Mouse (Mus musculus) embryonic fibroblast, embryonic 13.5 days (primary cell): Measurements from ENCODE around the gene Nek6.

Experiments
- CTCF ChIP-seq: IDR thresholded peaks from 2 replicates; pipeline ENCODE4 v1.5.1; 2011; ENCODE audit warnings: mild to moderate bottlenecking, control low read depth, low read length, moderate library complexity, borderline replicate concordance; ENCODE audit not compliant: insufficient read depth
- POLR2A ChIP-seq: IDR thresholded peaks from 2 replicates; pipeline ENCODE4 v1.6.1; 2011; ENCODE audit warnings: low read depth, mild to moderate bottlenecking, control low read depth, low read length, moderate library complexity

DNA sequence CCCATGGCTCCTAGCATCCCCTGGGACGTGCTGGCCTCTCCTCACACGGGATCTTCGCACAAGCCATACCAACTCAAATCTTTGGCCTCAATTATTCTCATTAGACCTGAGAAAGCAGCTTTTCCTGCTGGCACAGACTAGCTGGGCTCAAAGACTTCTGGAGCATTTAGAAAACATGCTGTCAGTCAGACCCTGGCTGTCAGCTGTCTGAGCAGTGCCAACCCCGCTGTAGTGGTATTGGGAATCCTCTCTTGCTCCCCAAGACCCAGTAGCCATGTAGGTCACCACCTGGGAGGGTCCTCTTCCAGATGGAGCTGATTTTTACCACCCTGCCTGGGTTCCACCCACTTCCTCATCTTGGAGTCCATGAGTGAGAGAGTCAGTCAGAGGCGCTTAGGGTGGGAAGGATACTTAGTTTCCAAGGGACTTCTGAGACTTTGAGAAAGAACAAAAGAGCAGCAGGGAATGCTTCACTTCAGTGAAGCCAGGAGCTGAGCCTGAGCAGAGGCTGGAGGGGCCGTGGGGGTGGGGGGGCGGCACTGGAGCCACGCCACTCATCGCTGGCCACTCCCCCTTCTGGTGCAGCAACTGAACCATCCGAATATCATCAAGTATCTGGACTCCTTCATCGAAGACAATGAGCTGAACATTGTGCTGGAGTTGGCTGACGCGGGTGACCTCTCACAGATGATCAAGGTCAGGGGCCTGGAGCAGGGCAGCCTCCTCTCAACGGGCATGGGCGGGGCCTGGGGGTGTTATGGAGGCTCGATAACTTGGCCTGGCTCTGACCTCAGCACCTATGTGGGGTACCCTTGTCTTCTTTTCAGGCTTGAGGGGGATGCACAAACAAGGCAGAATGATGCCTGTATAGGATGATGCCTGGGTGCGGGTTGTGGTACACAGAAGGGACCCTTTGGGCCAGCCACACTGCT is 49.1 kb downstream of the Nek6 start:
- TF ChIP-seq POLR2A (no peak), CTCF (no peak)
